Mouse (Mus musculus): ENCODE results near the gene Cul9. TPM values are rescaled to one million over a fixed set of nuclear protein-coding genes. Genes with fewer than 3 reads are reported as not detected.
"Not testable (repeated sequence)": the region's sequence is repeated elsewhere in the genome, so short reads cannot be mapped to it uniquely, and the experiment has no call there.

Gene Cul9
- total RNA-seq, 2 experiments from 2014 or later: 13.8 to 18.8 TPM

- intact Hi-C loops (cut with DNase I): no loop called here
Measured at GRCm38 (mm10) chr17:46513329-46513728, 32.9 kb downstream of the Cul9 start.

DNA sequence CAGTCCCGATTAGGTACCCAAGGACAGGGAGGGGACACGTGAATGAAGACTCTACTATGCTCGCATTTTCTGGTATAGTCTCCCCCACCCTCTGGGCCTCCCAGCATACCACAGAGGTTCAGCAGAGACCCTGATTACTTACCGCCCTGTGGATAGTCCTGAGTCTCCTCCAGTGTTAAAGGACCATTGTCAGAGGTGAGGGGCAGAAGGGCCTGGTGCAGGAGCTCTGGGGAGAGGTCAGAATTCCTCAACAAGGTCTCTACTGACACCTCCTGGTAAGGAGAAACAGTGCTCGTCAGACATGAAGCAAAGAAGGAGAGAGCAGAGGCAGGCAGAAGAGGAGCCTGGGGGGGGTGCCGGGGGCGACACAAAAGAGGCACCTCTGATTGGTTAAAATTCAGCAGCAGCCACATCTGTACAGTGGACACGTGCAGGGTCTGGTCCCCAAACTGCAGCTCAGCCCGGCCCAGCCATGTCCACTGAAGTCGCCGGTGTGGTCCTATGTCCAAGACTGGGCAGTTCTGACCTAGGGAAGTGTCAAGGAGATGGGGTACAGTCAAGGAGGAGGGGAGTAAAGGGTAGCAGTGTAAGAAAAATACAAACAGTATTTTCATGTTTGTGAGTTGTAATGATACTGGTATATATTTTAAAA is 35.0 kb downstream of the Cul9 start:
- intact Hi-C loops (cut with DNase I): loop anchor here (1.0 kb wide), 1 partner anchor 75 kb away; no protein-coding TSS in a partner anchor
- peak; percentile 38 to 59 for DNase-seq

More at GRCm38 (mm10) chr17:46513329-46513728, 32.9 kb downstream of the Cul9 start:
- DNase-seq: no peak

GRCm38 (mm10) chr17:46505617-46506016 is 40.6 kb downstream of the Cul9 start:
- intact Hi-C loops (cut with DNase I): no loop called here
- DNase-seq: no peak

DNA sequence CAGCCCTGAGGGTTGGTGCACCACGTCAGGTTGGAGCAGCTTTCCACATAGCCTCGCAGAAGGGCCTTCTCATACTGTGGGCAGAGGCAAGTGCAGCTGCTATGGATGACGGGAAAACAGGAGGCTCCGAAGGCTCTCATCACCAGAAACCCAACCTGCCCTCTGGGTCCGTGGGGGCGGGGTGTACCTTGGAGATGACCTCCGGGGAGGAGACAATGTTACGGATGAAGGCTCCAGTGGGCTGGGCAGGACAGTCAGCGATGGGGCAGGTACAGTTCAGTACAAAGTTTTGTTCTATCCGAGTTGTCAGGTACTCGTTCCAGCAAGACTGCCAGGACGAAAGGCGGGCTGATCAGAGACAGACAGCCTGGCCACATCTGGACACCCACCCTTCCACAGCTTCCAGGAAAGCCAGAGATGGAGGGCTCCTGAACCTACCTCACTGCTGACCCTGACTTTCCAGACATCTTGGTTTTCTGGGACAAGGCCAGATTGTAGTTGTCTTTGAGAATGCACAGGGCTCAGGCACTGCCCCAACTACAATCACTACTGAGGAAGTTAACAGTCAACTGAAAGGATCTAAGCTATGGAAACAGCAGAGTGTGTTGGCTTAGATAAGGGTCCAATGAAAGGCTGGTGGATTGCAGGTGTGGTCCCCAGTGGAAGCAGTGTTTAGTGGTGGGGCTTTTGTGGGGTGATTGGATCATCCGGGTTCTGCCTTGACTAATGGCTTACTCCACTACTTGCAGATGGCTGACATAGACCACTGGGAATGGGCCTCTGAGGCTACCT is 42.1 kb downstream of the Cul9 start:
- intact Hi-C loops (cut with DNase I): no loop called here
- DNase-seq: no peak

DNA sequence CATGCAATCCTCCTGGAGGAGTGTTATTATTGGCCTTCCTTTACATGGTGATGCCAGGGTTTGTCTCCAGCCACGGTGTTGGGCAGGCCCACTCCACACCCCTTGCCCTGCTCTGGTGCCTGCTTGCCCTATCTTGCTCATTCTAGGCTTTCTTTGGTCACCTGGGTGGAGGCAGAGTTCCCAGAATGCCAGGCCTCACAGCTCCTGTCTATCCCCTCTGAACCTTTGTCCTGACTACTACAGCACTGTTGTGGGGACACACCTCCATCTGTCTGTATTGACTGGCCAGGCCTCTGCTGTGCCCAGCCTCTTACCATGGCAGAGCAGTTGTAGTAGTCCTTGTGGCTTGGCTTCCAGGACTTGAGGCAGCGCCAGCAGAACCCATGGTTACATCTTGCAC is 43.4 kb downstream of the Cul9 start:
- no peak for DNase-seq
- intact Hi-C loops (cut with DNase I): no loop called here

DNA sequence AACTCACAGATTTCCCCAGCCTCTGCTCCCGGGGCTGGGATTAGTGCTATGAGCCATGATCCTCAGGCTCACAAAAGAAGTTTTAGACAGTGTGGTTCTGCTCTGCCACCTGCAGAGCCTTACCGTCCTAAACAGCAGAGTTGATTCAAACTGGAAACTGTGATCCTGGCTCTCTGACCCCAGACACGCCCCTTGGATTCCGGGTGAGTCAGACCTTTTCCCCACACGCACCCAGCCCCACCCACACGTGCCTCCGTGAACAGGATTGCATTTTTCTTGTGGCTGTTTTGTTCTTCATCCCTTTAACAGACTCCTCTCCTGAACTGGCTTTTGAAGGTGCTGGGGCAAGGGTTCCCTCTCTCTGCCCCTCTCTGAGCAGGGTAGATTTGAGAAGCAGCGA is 48.2 kb downstream of the Cul9 start:
- DNase-seq: no peak
- intact Hi-C loops (cut with DNase I): no loop called here

DNA sequence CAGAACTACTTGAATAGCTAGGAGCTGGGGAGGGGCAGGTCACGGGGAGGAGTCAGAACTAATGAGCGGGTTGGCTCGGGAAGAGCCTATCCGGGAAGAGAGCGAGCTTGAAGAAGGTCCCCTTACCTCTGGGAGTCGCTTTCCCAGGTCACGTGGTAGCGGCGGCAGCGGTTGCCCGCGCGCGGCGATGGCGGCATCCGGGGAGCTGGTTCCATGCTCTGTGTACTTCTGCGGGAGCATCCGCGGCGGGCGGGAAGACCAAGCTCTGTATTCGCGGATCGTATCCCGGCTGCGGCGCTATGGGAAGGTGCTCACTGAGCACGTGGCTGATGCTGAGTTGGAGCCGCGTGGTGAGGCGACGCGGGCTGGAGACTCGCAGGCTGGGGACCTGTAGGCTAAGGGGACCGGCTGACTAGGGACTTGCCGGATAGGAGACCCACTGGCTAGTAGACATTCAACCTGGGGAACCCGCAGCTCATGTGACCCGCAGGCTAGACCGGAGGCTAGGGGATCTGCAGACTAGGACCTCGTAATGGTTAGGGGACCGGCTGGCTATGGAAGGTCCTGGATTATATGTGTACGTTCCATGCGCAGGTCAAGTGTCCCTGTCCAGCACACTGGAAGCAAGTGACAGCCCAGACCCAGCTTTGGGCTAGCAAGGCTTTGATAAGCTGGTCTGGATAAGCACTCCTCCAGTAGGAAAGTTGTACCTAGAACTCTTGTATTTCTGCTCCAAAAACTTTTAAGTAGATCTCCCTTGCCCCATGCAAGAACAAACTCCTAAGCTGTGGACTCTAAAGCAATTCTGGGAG is 49.4 kb downstream of the Cul9 start, which contains the start of gene Dnph1:
Gene Dnph1 (plus strand): TSS at position 89 of the 812 bp plus-strand sequence.
- intact Hi-C loops (cut with DNase I): no loop called here

DNA sequence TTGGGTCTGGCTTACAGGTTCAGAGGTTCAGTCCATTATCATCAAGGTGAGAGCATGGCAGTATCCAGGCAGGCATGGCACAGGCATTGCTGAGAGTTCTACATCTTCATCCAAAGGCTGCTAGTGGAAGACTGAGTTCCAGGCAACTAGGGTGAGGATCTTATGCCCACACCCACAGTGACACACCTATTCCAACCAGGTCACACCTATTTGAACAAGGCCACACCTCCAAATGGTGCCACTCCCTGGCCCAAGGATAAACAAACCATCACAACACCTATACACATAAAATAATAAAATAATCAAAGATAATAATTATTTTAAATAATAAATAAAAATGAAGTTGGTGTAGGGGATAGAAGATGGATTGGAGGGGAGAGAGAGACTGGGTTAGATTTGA is 50.1 kb downstream of the Cul9 start:
- DNase-seq; intact Hi-C loops (cut with DNase I): not testable (repeated sequence)

More for the DNA sequence above, 49.4 kb downstream of the Cul9 start, which contains the start of gene Dnph1:
- DNase-seq: peak; percentile 72 to 73

GRCm38 (mm10) chr17:46495486-46495885 is 50.7 kb downstream of the Cul9 start:
- DNase-seq: no peak
- intact Hi-C loops (cut with DNase I): no loop called here

GRCm38 (mm10) chr17:46487431-46487830 is 58.8 kb downstream of the Cul9 start, which contains the start of gene Ttbk1:
Gene Ttbk1, minus strand, starts transcription at chr17:46487675.
- no peak for DNase-seq
- intact Hi-C loops (cut with DNase I): no loop called here

GRCm38 (mm10) chr17:46486995-46487394 is 59.2 kb downstream of the Cul9 start:
- intact Hi-C loops (cut with DNase I): no loop called here
- no peak for DNase-seq

DNA sequence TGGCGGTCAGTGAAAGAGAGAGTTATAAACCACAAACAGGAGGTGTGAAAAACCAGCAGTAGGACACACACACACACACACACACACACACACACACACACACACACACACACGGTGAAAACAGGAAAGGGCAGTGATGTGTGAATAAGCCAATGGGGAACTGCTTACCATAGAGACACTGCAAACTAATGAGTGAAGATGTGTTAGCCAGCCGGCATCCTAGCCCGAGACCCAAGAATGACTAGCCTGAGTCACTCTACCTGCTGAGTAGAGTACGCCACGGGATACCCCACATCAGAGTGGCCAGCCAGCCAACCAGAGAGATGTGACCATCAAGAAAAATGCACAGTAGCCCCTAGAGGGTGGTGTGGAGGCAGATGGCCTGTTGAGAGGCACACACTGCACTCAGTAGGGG is 61.7 kb downstream of the Cul9 start:
- intact Hi-C loops (cut with DNase I): no loop called here
- no peak for DNase-seq

DNA sequence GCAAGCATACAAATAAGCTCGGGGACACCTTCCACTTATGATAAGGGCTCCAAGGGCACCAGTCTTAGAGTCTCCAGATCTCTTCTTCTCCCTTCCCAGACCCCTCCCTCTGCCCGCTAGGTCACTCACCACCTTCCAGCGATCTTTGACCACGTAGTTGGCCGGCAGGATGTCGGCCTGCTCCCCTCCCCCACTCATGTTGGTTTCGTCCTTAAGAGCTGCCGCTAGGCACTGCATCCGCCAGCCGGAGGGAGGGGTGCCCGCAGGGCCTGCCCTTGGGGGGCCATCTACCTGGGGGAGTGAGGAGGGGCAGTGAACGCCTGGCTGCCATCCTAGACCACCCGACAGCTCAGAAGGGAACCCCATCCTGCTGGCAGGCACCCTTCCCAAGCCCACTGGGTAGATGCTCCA is 62.2 kb downstream of the Cul9 start:
- intact Hi-C loops (cut with DNase I): no loop called here
- peak in 1 of 2 experiments; percentile 27 for DNase-seq

- DNase-seq: peak; percentile 36 to 44
- intact Hi-C loops (cut with DNase I): no loop called here
Measured at GRCm38 (mm10) chr17:46483561-46484001, 62.6 kb downstream of the Cul9 start.

GRCm38 (mm10) chr17:46477286-46477685 is 68.9 kb downstream of the Cul9 start:
- DNase-seq: no peak
- intact Hi-C loops (cut with DNase I): no loop called here

DNA sequence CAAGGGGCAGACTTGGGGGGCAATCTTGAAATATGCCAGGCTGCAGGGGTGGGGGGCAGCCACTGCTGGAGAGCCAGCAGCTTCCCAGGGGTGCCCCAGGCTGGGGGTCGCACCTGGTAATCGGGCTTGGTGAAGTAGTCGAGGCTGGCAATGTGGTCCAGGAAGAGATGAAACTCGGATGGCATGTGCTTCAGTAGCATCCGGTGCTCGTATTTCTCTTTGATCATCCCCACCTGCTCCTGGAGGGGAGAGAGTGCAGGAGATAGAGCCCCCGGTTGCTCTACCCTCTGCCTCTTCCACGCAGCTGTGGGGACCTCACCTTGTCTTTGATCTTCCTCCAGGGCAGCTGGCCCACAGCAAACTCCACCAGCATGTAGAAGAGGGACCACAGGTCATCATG is 69.6 kb downstream of the Cul9 start:
- DNase-seq: no peak
- intact Hi-C loops (cut with DNase I): no loop called here

DNA sequence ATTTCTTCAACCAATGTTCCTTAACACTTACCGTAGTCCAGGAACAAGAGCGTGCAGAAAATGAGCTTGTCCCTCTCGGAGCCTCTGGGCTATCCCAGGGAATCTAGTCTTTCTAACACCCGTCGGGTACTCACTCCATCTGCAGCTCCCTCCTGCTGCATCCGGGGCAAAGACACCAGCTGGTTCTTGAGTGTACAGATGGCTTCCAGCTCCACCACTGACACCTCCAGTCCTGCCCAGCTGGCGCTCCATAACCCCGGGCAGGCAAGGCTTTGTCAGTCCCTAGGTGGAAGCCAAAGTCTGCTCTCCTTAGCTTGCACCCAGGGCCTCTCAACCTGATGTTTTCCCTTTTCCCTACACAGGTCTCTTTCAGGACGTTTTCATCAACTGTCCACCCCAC is 78.4 kb downstream of the Cul9 start:
- intact Hi-C loops (cut with DNase I): no loop called here

DNA sequence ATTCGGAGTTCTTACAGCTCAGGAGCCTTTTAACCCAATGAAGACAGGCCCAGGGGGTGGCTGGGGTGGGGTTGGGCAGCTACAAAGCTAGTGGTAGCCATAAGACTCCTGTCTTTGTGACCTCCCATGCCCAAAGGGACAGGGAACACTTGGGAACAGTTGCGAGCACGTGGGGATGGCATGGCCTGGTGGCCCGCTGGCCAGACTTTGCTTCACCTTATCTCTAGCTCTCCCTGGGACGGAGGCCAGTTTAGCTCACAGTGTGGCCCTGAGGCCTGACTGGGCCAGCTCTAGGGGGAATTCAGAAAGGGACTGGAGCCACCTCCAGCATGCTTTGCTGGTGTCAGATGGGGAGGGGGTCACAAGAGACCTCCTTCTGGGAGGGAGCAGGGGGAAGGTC is 84.0 kb downstream of the Cul9 start:
- peak; percentile 79 to 85 for DNase-seq
- intact Hi-C loops (cut with DNase I): no loop called here

More for the DNA sequence above, 78.4 kb downstream of the Cul9 start:
- DNase-seq: no peak

DNA sequence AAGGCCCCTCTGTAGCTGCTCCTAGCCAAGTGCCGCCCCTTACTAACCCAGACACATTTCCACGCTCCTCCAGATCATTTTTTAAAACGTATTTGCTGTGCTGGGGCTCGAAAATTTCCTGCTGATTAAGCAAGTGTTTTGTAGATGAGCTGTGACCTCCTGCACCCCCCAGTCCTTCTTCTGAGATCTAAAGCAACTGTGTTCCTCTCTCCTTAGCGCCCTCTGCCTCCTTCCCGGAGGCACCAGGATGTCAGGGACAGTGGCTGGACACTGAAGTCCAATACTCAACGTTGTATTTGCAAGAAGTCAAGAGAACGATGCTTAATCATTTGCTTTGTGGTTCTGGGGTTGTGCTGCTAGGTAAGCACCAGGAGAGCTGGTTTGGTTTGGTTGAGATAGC is 84.8 kb downstream of the Cul9 start:
- intact Hi-C loops (cut with DNase I): no loop called here
- DNase-seq: no peak

DNA sequence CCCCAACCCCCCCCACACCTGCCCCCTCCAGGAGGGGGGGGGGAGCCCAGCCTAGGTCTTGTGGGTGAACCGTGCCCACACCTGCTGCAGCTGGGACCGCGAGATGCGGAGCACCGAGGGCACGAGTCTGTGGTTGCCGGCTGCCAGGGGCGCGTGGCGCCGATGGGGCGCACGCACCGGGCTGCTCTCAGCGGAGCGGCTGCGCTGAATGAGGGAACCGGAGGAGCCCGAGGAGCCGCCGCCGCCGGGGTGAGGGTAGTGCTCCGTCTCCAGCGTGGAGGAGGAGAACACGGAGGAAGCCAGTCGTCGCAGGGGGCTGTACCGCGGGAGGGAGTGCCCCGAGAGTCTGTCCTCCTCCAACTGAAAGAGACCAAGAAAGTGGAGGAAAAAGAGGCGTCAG is 85.5 kb downstream of the Cul9 start:
- DNase-seq: no peak
- intact Hi-C loops (cut with DNase I): no loop called here

DNA sequence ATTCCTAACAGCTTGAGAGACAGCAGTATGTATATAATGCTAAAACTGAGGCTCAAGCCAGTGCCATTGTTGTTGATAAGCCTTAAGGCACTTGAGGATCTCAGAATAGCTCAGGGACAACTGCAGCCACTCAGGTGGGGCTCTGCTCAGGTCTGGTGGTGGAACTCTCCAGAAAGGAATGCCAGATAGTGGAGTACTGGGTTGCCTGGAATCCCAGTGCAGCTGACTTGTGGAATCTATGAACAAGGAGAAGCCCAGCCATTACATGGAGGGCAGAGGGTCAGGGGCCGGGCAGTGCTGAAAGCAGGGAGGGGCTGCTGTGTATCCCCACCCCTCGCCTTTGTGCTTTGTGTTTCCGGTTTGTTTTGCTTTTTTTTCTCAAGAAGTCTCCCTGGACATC is 87.7 kb downstream of the Cul9 start:
- DNase-seq: peak; percentile 61 to 62
- intact Hi-C loops (cut with DNase I): no loop called here
